Mouse (Mus musculus): Measurements from ENCODE around the gene Ly6g6e. TPM values are rescaled to one million over a fixed set of nuclear protein-coding genes. Genes with fewer than 3 reads are reported as not detected.

Gene Ly6g6e
- polyA plus RNA-seq, 1 experiment from 2014 or later = 0.28 TPM

GRCm38 (mm10) chr17:35082841-35083576 is 6.3 kb downstream of the Ly6g6e start:
- H3K27me3 ChIP-seq = peaks cover 20% of the 10 kb centered on the region; the same call in 1 of the 2 replicates
- 85% methylated on average over 16 of the region's 16 CpGs for WGBS
- no peak overlapping the region for H3K27ac ChIP-seq
- ATAC-seq (ENCODE audit: low FRiP score) = no peak
- H3K9ac ChIP-seq = no peak overlapping the region
- H3K4me2 ChIP-seq = no peak overlapping the region
- H3K4me3 ChIP-seq (replicated peaks) = no peak overlapping the region
- H3K36me3 ChIP-seq (replicated peaks) = no peaks in the 10 kb centered on the region
- peaks cover 2% of the 10 kb centered on the region; the same call in 1 of the 2 replicates for H3K4me1 ChIP-seq
- H3K9me3 ChIP-seq = no peaks in the 10 kb centered on the region

- Histone ChIP-seq H3K9ac (no peak overlapping the region), H3K27ac (no peak overlapping the region), H3K27me3 (peaks cover 13% of the 10 kb centered on the region; the same call in 1 of the 2 replicates), H3K9me3 (no peaks in the 10 kb centered on the region), H3K4me3 (replicated peaks) (no peak overlapping the region), H3K36me3 (replicated peaks) (no peaks in the 10 kb centered on the region), H3K4me1 (no peaks in the 10 kb centered on the region), H3K4me2 (no peak overlapping the region)
- ATAC-seq (ENCODE audit: low FRiP score) = no peak
- WGBS = 90% methylated on average over 3 of the region's 3 CpGs
These were observed 7.3 kb downstream of the Ly6g6e start for GRCm38 (mm10) chr17:35083929-35084497.

GRCm38 (mm10) chr17:35085208-35085865 is 8.6 kb downstream of the Ly6g6e start, which contains the start of gene Ly6g6f:
Gene Ly6g6f, minus strand, starts transcription at chr17:35085610.
- H3K9ac ChIP-seq = no peak within 1 kb of the TSS
- no peak within 1 kb of the TSS for H3K27ac ChIP-seq
- no peaks in the 10 kb centered on the region for H3K9me3 ChIP-seq
- ATAC-seq (ENCODE audit: low FRiP score) = no peak
- peaks cover 7% of the 10 kb centered on the region for H3K4me1 ChIP-seq
- H3K36me3 ChIP-seq (replicated peaks) = no peaks in the 10 kb centered on the region
- 87% methylated on average over 7 of the region's 7 CpGs for WGBS
- H3K4me3 ChIP-seq (replicated peaks) = no peak within 1 kb of the TSS
- H3K27me3 ChIP-seq = peaks cover 9% of the 10 kb centered on the region; the same call in 1 of the 2 replicates
- H3K4me2 ChIP-seq = no peak within 1 kb of the TSS

DNA sequence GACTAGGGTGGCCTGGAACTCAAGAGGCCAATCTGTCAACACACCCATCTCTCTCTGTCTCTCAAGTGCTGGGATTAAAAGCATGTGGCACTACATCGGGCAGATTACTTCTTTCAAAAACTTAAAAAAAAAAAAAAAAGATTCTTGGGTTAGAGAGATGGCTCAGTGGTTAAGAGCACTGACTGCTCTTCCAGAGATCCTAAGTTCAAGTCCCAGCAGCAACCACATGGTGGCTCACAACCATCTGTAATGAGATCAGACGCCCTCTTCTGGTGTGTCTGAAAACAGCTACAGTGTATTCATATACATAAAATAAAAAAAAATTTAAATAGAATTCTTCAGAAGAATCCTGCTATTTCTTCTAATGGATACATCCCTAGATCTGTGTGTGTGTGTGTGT is 11.4 kb downstream of the Ly6g6e start:
- peaks cover 17% of the 10 kb centered on the region for H3K36me3 ChIP-seq (replicated peaks)
- no peaks in the 10 kb centered on the region for H3K9me3 ChIP-seq
- ATAC-seq (ENCODE audit: low FRiP score) = no peak
- H3K27ac ChIP-seq = no peak overlapping the region
- peaks cover 13% of the 10 kb centered on the region for H3K4me1 ChIP-seq
- peaks cover 4% of the 10 kb centered on the region; the same call in 1 of the 2 replicates for H3K27me3 ChIP-seq
- no peak overlapping the region for H3K4me2 ChIP-seq
- WGBS = 50% methylated on average over 2 of the region's 2 CpGs
- no peak overlapping the region for H3K4me3 ChIP-seq (replicated peaks)
- no peak overlapping the region for H3K9ac ChIP-seq

- H3K4me1 ChIP-seq = peaks cover 13% of the 10 kb centered on the region
- H3K4me3 ChIP-seq (replicated peaks) = peak within 1 kb of the TSS; percentile 55
- peak within 1 kb of the TSS; percentile 91 for H3K27ac ChIP-seq
- H3K36me3 ChIP-seq (replicated peaks) = peaks cover 22% of the 10 kb centered on the region
- H3K27me3 ChIP-seq = peaks cover 3% of the 10 kb centered on the region; the same call in 1 of the 2 replicates
- ATAC-seq (ENCODE audit: low FRiP score) = peak; percentile 99
- peak within 1 kb of the TSS; percentile 68 for H3K9ac ChIP-seq
- H3K4me2 ChIP-seq = peak within 1 kb of the TSS; percentile 62
- no peaks in the 10 kb centered on the region for H3K9me3 ChIP-seq
- WGBS = 3% methylated on average over 65 of the region's 67 CpGs
These were observed 12.3 kb downstream of the Ly6g6e start, which contains the start of gene Abhd16a for GRCm38 (mm10) chr17:35088825-35089644. Gene Abhd16a, plus strand, starts transcription at chr17:35089263.

DNA sequence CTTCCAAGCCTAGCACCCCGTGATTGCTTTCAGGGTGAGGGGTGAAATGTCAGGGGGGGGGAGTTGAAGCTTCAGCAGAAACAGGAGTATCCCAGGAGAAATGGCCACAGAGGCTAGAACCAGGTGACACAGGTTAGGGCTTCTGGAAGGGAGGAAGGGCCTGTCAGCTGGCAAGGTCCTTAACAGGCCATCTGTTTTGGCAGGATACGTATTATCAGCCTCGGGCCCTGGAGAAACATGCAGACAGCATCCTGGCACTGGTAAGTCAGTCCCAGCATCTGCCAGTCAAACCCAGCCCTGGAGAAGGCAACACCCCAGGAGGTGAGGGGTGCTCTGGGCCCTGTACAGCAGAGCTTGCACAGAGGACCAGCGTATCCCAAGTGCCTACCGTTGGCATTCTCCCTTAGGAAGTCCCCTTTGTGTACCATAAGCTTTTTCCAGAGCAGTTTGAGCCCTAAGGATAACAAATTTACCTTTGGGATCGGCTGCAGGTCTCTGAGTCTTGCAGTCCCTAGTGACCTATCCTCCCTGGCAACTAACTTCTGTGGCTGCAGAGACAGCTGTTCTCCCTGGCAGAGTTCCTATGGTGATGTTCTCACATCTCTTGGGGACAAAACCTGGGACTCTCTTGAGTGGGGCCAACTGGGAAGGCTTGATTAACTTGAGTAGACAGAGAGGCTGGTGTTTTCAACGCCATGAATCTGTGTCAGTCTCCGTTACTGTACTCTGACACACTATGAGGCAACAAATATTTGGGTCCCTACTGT is 13.6 kb downstream of the Ly6g6e start:
- Histone ChIP-seq H3K9ac (peak overlapping the region; percentile 68), H3K36me3 (replicated peaks) (peaks cover 35% of the 10 kb centered on the region), H3K4me1 (peaks cover 13% of the 10 kb centered on the region), H3K9me3 (no peaks in the 10 kb centered on the region), H3K27ac (no peak overlapping the region), H3K27me3 (peaks cover under 1% of the 10 kb centered on the region; the same call in 1 of the 2 replicates), H3K4me2 (peak overlapping the region; percentile 62), H3K4me3 (replicated peaks) (peak overlapping the region; percentile 55)
- ATAC-seq (ENCODE audit: low FRiP score) = no peak
- WGBS = 78% methylated on average over 8 of the region's 8 CpGs

GRCm38 (mm10) chr17:35092403-35093198 is 15.9 kb downstream of the Ly6g6e start:
- Histone ChIP-seq H3K4me1 (peaks cover 13% of the 10 kb centered on the region), H3K27me3 (no peaks in the 10 kb centered on the region), H3K4me3 (replicated peaks) (no peak overlapping the region), H3K4me2 (no peak overlapping the region), H3K36me3 (replicated peaks) (peaks cover 56% of the 10 kb centered on the region), H3K9ac (no peak overlapping the region), H3K27ac (no peak overlapping the region), H3K9me3 (no peaks in the 10 kb centered on the region)
- WGBS = 93% methylated on average over 14 of the region's 14 CpGs
- ATAC-seq (ENCODE audit: low FRiP score) = no peak

DNA sequence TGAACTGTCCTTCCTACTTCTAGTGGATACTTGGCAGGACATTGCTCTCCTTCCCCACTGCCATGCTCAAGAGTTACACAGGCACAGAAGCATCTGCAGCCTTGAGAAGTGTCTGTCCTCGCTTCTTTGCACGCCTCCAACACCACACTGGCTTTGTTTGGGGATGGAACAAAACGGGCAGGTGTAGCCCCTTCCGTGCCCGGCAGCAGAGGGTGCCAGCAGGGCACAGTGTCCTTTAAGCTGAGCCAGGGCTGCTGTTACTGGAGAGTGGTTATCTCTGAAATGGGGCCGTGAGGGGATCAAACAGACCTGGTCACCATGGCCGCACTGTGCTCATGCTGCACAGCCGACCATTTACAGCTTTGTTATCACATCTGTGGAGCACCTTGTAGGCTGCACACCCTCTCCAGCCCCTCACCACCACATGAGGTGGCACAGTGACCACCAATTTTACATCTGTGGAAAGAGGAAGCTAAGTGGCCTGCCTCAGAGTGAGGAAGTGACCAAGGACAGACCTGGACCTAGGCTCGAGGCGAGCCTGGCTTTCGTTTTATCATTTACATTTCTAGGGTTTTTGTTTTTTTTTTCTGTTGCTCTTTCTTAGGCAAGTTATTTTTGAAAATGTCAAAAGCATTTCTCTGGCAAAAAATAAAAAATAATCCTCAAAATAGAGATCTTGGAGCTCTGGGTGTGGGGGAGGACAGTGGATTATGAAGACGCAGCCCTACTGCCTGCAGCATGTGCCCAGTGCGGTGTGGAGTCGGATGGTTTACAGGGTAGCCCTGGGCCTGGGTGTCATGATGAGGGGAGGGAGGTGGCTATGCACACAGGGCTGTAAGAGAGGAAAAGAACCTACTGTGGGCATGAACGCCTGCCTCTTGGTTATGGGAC is 18.0 kb downstream of the Ly6g6e start:
- 94% methylated on average over 15 of the region's 15 CpGs for WGBS
- no peak overlapping the region for H3K9ac ChIP-seq

GRCm38 (mm10) chr17:35096597-35096996 is 19.9 kb downstream of the Ly6g6e start:
- Histone ChIP-seq H3K4me2 (no peak overlapping the region), H3K27ac (no peak overlapping the region), H3K9ac (no peak overlapping the region), H3K36me3 (replicated peaks) (peaks cover 94% of the 10 kb centered on the region), H3K4me1 (no peaks in the 10 kb centered on the region), H3K9me3 (no peaks in the 10 kb centered on the region), H3K4me3 (replicated peaks) (no peak overlapping the region), H3K27me3 (no peaks in the 10 kb centered on the region)
- 79% methylated on average over 12 of the region's 12 CpGs for WGBS
- ATAC-seq (ENCODE audit: low FRiP score) = no peak

More for the DNA sequence above, 18.0 kb downstream of the Ly6g6e start:
- ATAC-seq (ENCODE audit: low FRiP score) = no peak
- Histone ChIP-seq H3K27ac (no peak overlapping the region), H3K4me1 (peaks cover 12% of the 10 kb centered on the region), H3K27me3 (no peaks in the 10 kb centered on the region), H3K4me2 (no peak overlapping the region), H3K36me3 (replicated peaks) (peaks cover 77% of the 10 kb centered on the region), H3K4me3 (replicated peaks) (no peak overlapping the region), H3K9me3 (no peaks in the 10 kb centered on the region)

- H3K27me3 ChIP-seq = no peaks in the 10 kb centered on the region
- no peak overlapping the region for H3K9ac ChIP-seq
- H3K4me1 ChIP-seq = no peaks in the 10 kb centered on the region
- H3K4me2 ChIP-seq = no peak overlapping the region
- no peak overlapping the region for H3K4me3 ChIP-seq (replicated peaks)
- WGBS = 77% methylated on average over 12 of the region's 12 CpGs
- no peaks in the 10 kb centered on the region for H3K9me3 ChIP-seq
- peaks cover 94% of the 10 kb centered on the region for H3K36me3 ChIP-seq (replicated peaks)
- ATAC-seq (ENCODE audit: low FRiP score) = no peak
- H3K27ac ChIP-seq = no peak overlapping the region
These were observed 20.5 kb downstream of the Ly6g6e start for GRCm38 (mm10) chr17:35097164-35097655.

Measured in forebrain, embryonic 12.5 days (tissue).